Mouse (Mus musculus): Measurements from ENCODE around the gene Smok3c. TPM values are rescaled to one million over a fixed set of nuclear protein-coding genes. Genes with fewer than 3 reads are reported as not detected.
"Not testable (repeated sequence)": the region's sequence is repeated elsewhere in the genome, so short reads cannot be mapped to it uniquely, and the experiment has no call there.

Gene Smok3c
- total RNA-seq, 2 experiments from 2014 or later = not detected

GRCm38 (mm10) chr5:138084507-138084906 lies 31.5 kb downstream of the Smok3c start:
- intact Hi-C loops (cut with DNase I) = loop anchor here (2.0 kb wide), 1 partner anchor 32 kb away; the partner anchor contains the start of gene Zscan21
- no peak for TF ChIP-seq CTCF (IDR thresholded peaks at IDR 0.05)
- H3K4me3 ChIP-seq = peak overlapping the region; percentile 100

GRCm38 (mm10) chr5:138084996-138085395 lies 32.0 kb downstream of the Smok3c start, which contains the start of gene Zkscan1:
TSS of gene Zkscan1 (plus strand) at chr5:138085084.
- peak within 1 kb of the TSS; percentile 98 for H3K27ac ChIP-seq
- DNase-seq = peak; percentile 81
- peak within 1 kb of the TSS; percentile 100 for H3K4me3 ChIP-seq
- TF ChIP-seq CTCF (IDR thresholded peaks at IDR 0.05) = no peak
- intact Hi-C loops (cut with DNase I) = loop anchor here (2.0 to 5.0 kb wide), 2 partner anchors 32 to 72 kb away; partner anchors contain the start of genes Zfp113 and Zscan21

More at GRCm38 (mm10) chr5:138084507-138084906, 31.5 kb downstream of the Smok3c start:
- peak overlapping the region; percentile 98; the same call in 1 of the 2 replicates for H3K27ac ChIP-seq
- no peak for DNase-seq

DNA sequence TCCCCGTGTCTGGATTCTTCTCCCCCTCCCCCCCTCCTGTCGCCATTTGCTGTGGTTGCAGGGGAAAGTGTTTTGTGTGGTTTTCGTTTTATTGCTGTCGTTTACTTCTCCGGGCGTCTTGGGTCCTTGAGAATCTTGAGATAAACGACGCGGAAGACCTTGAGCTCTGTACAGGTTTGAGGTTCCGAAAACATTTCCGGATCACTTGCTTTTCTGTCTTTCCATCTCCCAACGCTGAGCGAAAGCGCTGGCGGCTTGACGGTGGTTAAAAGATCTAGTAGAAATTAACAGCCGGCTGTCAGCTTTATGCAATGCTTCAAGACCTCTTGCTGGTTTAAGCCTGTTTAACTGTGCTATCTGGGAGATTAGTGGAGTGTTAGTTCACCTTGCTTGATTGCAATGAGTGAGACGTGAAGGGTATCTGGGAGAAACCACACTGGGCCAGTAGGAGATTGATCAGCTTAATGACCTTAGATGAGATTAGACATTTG lies 32.5 kb downstream of the Smok3c start:
- DNase-seq = no peak
- no peak for TF ChIP-seq CTCF (IDR thresholded peaks at IDR 0.05)
- Histone ChIP-seq H3K27ac (peak overlapping the region; percentile 98), H3K4me3 (peak overlapping the region; percentile 100)
- intact Hi-C loops (cut with DNase I) = loop anchor here (2.0 to 5.0 kb wide), 2 partner anchors 31 to 72 kb away; partner anchors contain the start of genes Zfp113 and Zscan21

DNA sequence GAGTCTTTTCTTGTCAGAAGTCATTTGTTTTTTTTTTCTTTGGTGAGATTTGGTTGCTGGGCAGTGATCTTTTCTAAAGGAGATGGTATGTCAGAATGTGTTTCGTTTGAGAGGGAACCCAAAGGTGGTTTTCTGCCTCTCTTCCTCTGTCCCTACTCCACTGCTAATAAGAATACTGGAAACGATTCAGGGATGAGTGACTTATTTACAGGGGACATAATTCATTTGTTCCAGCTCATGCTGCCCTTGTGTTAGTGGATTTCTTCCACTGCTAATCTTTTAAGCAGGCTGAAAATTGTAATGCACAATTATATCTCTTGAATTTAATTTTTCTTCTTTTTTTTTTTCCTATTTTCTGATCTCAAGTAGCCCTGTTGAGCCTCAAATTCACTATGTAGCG lies 33.8 kb downstream of the Smok3c start:
- no peak for TF ChIP-seq CTCF (IDR thresholded peaks at IDR 0.05)
- intact Hi-C loops (cut with DNase I) = loop anchor here (5.0 kb wide), 1 partner anchor 70 kb away; the partner anchor contains the start of gene Zfp113

DNA sequence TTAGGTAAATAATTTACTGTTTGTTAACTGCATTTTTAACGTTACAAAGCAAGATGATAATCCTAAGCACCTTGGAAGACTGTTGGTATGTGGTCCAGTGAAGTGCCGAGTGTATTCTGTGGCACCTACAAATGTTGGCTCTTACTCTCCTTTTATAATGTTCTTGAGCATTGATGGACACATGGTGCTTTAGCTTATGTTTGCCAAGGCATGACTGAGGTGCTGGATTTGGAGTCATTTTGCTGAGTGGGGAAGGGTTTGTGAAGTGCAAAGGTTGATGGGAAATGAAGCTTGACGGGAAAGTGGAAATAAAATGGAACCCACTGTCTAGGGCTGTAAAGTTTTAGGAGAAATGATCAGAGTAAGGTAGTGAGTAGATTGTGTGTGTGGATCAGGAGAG lies 35.4 kb downstream of the Smok3c start:
- TF ChIP-seq CTCF (IDR thresholded peaks at IDR 0.05) = no peak
- Histone ChIP-seq H3K4me3 (no peak overlapping the region), H3K27ac (no peak overlapping the region)
- intact Hi-C loops (cut with DNase I) = loop anchor here (5.0 kb wide), 1 partner anchor 69 kb away; the partner anchor contains the start of gene Zfp113
- no peak for DNase-seq

More for the DNA sequence above, 33.8 kb downstream of the Smok3c start:
- no peak overlapping the region for H3K4me3 ChIP-seq
- DNase-seq = no peak
- no peak overlapping the region for H3K27ac ChIP-seq

- H3K27ac ChIP-seq = no peak overlapping the region
- DNase-seq = no peak
- TF ChIP-seq CTCF (IDR thresholded peaks at IDR 0.05) = no peak
- intact Hi-C loops (cut with DNase I) = loop anchor here (5.0 kb wide), 1 partner anchor 68 kb away; the partner anchor contains the start of gene Zfp113
- H3K4me3 ChIP-seq = no peak overlapping the region
Measured at GRCm38 (mm10) chr5:138089108-138089551, 36.1 kb downstream of the Smok3c start.

GRCm38 (mm10) chr5:138090271-138090670 lies 37.3 kb downstream of the Smok3c start:
- no peak overlapping the region for H3K27ac ChIP-seq
- intact Hi-C loops (cut with DNase I) = no loop called here
- TF ChIP-seq CTCF (IDR thresholded peaks at IDR 0.05) = peak; percentile 50

GRCm38 (mm10) chr5:138090737-138091136 lies 37.7 kb downstream of the Smok3c start:
- DNase-seq = no peak
- TF ChIP-seq CTCF (IDR thresholded peaks at IDR 0.05) = no peak
- intact Hi-C loops (cut with DNase I) = no loop called here
- Histone ChIP-seq H3K4me3 (no peak overlapping the region), H3K27ac (no peak overlapping the region)

More at GRCm38 (mm10) chr5:138090271-138090670, 37.3 kb downstream of the Smok3c start:
- H3K4me3 ChIP-seq = no peak overlapping the region
- no peak for DNase-seq

- H3K27ac ChIP-seq = no peak overlapping the region
- intact Hi-C loops (cut with DNase I) = no loop called here
- no peak for TF ChIP-seq CTCF (IDR thresholded peaks at IDR 0.05)
- no peak for DNase-seq
- H3K4me3 ChIP-seq = no peak overlapping the region
Measured at GRCm38 (mm10) chr5:138092771-138093170, 39.8 kb downstream of the Smok3c start.

GRCm38 (mm10) chr5:138094474-138094873 lies 41.5 kb downstream of the Smok3c start:
- Histone ChIP-seq H3K27ac (no peak overlapping the region), H3K4me3 (no peak overlapping the region)
- TF ChIP-seq CTCF (IDR thresholded peaks at IDR 0.05) = no peak
- DNase-seq = no peak
- intact Hi-C loops (cut with DNase I) = no loop called here

GRCm38 (mm10) chr5:138104976-138105375 lies 52.0 kb downstream of the Smok3c start:
- Histone ChIP-seq H3K27ac (no peak overlapping the region), H3K4me3 (no peak overlapping the region)
- TF ChIP-seq CTCF (IDR thresholded peaks at IDR 0.05) = no peak
- no peak for DNase-seq
- intact Hi-C loops (cut with DNase I) = no loop called here

DNA sequence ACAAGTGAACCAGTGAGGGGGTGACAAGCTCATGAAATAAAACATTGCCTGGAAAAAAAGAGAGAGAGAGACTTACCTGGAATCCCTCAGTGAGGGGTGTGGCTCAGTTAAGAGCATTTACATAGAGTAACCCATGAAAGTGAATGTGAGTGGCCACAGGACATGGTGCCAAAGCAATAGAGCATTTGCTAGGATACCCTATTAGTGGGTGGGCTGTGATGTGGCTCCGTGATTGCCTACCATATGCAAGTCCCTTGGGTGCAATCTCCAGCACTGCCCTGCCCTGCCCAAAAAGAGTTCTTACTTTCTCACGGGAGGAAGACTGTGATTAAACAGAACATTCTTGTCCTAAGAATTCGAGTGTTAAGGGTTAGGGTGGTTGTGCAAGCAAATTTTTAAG lies 54.1 kb downstream of the Smok3c start:
- no peak for TF ChIP-seq CTCF (IDR thresholded peaks at IDR 0.05)
- DNase-seq = no peak
- H3K27ac ChIP-seq = no peak overlapping the region
- H3K4me3 ChIP-seq = no peak overlapping the region
- intact Hi-C loops (cut with DNase I) = no loop called here

DNA sequence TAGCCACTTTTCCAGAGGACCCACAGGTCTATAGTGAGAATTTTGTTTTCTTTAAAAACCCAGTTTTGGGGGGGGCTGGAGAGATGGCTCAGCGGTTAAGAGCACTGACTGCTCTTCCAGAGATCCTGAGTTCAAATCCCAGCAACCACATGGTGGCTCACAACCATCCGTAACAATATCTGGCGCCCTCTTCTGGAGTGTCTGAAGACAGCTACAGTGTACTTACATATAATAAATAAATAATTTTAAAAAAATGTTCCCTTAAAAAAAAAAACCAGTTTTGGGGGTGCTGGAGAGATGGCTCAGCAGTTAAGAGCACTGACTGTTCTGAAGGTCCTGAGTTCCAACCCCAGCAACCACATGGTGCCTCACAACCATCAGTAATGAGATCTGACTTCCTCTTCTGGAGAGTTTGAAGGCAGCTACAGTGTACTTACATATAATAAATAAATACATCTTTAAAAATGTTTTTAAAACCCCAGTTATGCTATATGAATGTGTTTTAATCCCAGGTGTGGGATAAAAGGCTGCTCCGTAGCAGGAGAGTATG lies 56.9 kb downstream of the Smok3c start:
- DNase-seq; H3K27ac ChIP-seq; intact Hi-C loops (cut with DNase I); H3K4me3 ChIP-seq: not testable (repeated sequence)
- 0 out of 2 replicates have a peak, but pooled peaks have one; percentile 6 for TF ChIP-seq CTCF (IDR thresholded peaks at IDR 0.05)

Other genes with a start within 250 kb of the Smok3c start
- under 1 TPM in 1 of 2 experiments, not detected in 1; 0.20 TPM for gene Pilra, start 216.9 kb upstream of the Smok3c start, total RNA-seq (2021)
- gene Pilrb1, start 195.1 kb upstream of the Smok3c start, total RNA-seq (2021) = under 1 TPM in 1 of 2 experiments, not detected in 1; 0.42 TPM
- under 1 TPM in 1 of 2 experiments, not detected in 1; 0.33 TPM for gene Pilrb2, start 181.4 kb upstream of the Smok3c start, total RNA-seq (2021)
- gene Cyp3a13, start 131.6 kb upstream of the Smok3c start, total RNA-seq (2021) = not detected
- gene Gjc3, start 90.1 kb upstream of the Smok3c start, total RNA-seq (2021) = under 1 TPM; 0.31 to 0.51 TPM
- gene Azgp1, start 71.7 kb upstream of the Smok3c start, total RNA-seq (2021) = not detected
- gene Smok3a, start 31.9 kb upstream of the Smok3c start, total RNA-seq (2021) = not detected
- not detected for gene Smok3b, start 31.8 kb upstream of the Smok3c start, total RNA-seq (2021)
- 10 to 100 TPM; 10.7 to 10.8 TPM for gene Zkscan1, start 31.9 kb downstream of the Smok3c start, total RNA-seq (2021)
- gene Zscan21, start 63.7 kb downstream of the Smok3c start, total RNA-seq (2021) = 10 to 100 TPM; 12.7 to 17.0 TPM
- 1 to 10 TPM; 3.7 to 6.9 TPM for gene Zfp113, start 102.5 kb downstream of the Smok3c start, total RNA-seq (2021)
- gene Cops6, start 107.9 kb downstream of the Smok3c start, total RNA-seq (2021) = 100 to 1,000 TPM in 1 of 2 experiments, 10 to 100 TPM in 1; 97.7 to 111 TPM
- 10 to 100 TPM in 1 of 2 experiments, 1 to 10 TPM in 1; 8.4 to 10.3 TPM for gene Ap4m1, start 118.8 kb downstream of the Smok3c start, total RNA-seq (2021)
- gene Mcm7, start 119.2 kb downstream of the Smok3c start, total RNA-seq (2021) = 1 to 10 TPM; 8.6 to 9.0 TPM
- gene Taf6, start 134.3 kb downstream of the Smok3c start, total RNA-seq (2021) = 10 to 100 TPM; 30.5 to 33.1 TPM
- gene Cnpy4, start 134.3 kb downstream of the Smok3c start, total RNA-seq (2021) = 1 to 10 TPM; 2.3 to 4.2 TPM
- 1 to 10 TPM; 1.3 to 1.4 TPM for gene Mblac1, start 141.1 kb downstream of the Smok3c start, total RNA-seq (2021)
- gene Nxpe5, start 172.7 kb downstream of the Smok3c start, total RNA-seq (2021) = under 1 TPM; 0.26 to 0.28 TPM
- gene Lamtor4, start 202.3 kb downstream of the Smok3c start, total RNA-seq (2021) = 10 to 100 TPM; 51.7 to 53.8 TPM
- 1 to 10 TPM; 2.3 to 2.6 TPM for gene BC037034, start 210.8 kb downstream of the Smok3c start, total RNA-seq (2021)
- gene Gal3st4, start 219.6 kb downstream of the Smok3c start, total RNA-seq (2021) = under 1 TPM; 0.13 to 0.42 TPM
- gene Gm43720, start 226.8 kb downstream of the Smok3c start, total RNA-seq (2021) = not detected
- under 1 TPM in 1 of 2 experiments, not detected in 1; 0.06 TPM for gene Gpc2, start 226.8 kb downstream of the Smok3c start, total RNA-seq (2021)
- not detected for gene Stag3, start 227.0 kb downstream of the Smok3c start, total RNA-seq (2021)

Measured in gastrocnemius, adult 2 months (tissue).